15 mouse cellular contexts compared by ENCODE assay signal in the genomic region with DNA sequence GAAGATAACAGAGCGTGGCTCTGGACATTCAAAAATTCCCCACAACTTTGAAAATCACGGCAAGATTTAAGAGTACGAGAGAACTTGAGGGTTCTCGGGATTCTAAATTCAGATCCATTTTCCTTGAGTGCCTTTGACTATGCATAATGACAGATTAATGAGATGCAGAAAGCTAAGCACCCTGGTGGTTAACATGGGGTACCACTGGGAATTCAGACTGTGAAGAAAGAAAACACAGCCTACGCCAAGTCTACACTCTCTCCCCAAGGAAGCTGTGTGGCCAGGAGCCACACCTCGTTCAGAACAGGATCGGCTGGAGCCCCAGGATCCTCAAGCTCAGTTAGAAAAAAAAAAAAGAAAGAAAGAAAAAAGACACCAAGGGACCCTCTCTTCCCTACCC.
"Had no signal": no experiment of that assay in that cellular context is flagged by ENCODE, and none has a peak within 500 bp of the region (broad histone marks: within the 10 kb centered on the region; RNA-seq: fewer than 3 reads in every experiment).

No protein-coding gene starts in this region.

- H3K4me3 ChIP-seq: limb, embryonic 12.5 days; liver, embryonic 13.5 days; lung, embryonic 15.5 days; megakaryocyte, embryonic 14.5 days; midbrain, embryonic 12.5 days had no signal

- DNase-seq: kidney, postnatal 10 days; kidney, postnatal 4 days; liver; liver, embryonic 13.5 days; liver, postnatal 0 days; lung, postnatal 14 days; right cerebral cortex, adult 18-20 months; right cerebral cortex, postnatal 25 days; thymus, postnatal 4 days had no signal

- H3K27ac ChIP-seq: limb, embryonic 12.5 days; liver, embryonic 13.5 days; lung, embryonic 15.5 days; macrophage; midbrain, embryonic 12.5 days had no signal

- ATAC-seq: liver, postnatal 0 days; midbrain, embryonic 16.5 days had no signal

- H3K27me3 ChIP-seq: limb, embryonic 12.5 days; lung, embryonic 15.5 days; midbrain, embryonic 12.5 days had no signal

- H3K9me3 ChIP-seq: liver, embryonic 13.5 days; lung, embryonic 15.5 days; midbrain, embryonic 12.5 days had no signal

- H3K4me2 ChIP-seq: limb, embryonic 12.5 days; liver, embryonic 13.5 days; lung, embryonic 15.5 days; midbrain, embryonic 12.5 days had no signal

- H3K36me3 ChIP-seq: liver, embryonic 13.5 days; lung, embryonic 15.5 days had no signal

- H3K9ac ChIP-seq: limb, embryonic 12.5 days; liver, embryonic 13.5 days; liver, postnatal 0 days; lung, embryonic 15.5 days; midbrain, embryonic 12.5 days had no signal
